Mouse (Mus musculus) lung, postnatal 4 days (tissue): Measurements from ENCODE around the gene Tectb.

Source experiments
- DNase-seq, 2 experiments: peaks; one replicate each; pipeline ENCODE4 v3.0.0; 2021

The Tectb gene

DNA sequence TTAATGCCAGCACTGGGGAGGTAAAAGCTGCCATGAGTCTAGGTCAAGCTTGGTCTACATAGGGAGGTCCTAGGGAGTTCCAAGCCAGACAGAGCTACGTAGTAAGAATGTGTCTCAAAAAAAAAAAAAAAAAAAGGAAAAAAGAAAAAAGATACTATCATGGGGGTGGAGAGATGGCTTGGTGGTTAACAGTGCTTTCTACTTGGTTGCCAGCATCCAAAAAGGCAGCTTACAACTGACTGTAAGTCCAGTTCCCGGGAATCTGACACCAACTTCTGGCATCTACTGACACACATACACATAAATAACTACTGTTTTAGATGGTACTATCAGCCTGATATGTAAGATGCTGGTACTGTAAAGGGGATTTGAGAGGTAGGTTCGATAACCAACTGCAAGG is 28.6 kb downstream of the Tectb start:
- no peak for DNase-seq

DNA sequence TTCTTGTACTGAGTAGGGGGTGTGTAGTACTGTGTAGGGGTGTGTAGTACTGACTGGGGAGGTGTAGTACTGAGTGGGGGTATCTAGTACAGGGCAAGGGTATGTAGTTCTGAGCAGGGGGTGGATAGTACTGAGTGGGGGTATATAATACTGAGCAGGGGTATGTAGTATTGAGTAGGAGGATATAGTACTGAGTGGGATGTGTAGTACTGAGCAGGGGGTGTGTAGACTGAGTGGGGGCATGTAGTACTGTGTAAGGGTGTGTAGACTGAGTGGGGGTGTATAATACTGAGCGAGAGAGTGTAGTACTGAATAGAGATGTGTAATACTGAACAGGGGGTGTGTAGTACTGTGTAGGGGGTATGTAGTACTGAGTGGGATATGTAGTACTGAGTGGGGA is 31.2 kb downstream of the Tectb start:
- DNase-seq = no peak

DNA sequence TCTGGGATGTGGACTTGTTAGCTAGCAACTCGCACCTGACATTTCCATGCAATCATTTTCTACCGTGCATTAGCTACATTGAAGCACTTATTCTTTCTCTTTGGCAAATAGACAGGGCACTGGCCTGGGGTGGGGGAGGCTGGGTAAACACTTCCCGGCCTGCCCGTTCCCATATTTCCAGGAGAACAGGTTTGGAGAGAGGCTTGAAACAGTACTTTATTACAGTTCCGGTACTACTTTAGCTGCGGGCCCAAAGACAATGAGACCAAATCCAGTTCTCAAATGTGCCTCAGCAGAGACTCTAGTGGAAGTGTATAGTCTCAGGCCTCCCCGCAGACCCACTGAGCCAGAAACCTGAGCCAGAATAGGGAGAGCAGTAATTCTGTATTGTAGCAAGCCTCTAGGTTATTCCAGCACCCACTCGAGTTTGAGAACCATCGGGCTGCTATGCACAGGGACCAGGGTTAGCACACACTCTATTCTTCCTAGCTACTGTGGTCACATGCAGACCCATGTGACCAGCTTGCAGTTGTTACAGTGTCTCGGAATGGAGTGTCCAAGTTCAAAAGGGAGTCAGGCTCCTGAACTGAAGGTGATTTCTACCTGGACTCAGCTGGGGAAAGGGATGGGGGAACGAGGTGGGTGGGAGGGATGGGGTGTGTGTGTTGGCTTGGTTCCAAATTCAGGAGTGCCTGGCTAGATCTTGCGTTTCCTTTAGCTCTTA is 33.2 kb downstream of the Tectb start:
- DNase-seq = peak; percentile 60 to 82

DNA sequence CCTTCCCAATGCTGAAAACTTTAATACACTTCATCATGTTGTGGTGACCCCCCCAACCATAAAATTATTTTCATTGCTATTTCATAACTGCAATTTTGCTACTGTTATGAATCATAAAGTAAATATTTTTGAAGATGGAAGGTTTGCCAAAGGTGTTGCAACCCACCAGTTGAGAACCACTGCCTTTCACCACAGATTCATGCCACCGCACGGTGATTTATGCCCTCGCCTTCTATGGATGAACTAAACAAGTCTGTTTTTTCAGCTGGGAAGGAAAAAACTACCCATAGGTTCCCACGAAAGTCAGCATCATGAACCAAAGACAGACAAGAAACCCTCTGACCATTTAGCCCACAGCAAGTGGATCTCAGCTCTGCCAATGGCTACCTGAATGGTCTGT is 36.3 kb downstream of the Tectb start:
- no peak for DNase-seq

DNA sequence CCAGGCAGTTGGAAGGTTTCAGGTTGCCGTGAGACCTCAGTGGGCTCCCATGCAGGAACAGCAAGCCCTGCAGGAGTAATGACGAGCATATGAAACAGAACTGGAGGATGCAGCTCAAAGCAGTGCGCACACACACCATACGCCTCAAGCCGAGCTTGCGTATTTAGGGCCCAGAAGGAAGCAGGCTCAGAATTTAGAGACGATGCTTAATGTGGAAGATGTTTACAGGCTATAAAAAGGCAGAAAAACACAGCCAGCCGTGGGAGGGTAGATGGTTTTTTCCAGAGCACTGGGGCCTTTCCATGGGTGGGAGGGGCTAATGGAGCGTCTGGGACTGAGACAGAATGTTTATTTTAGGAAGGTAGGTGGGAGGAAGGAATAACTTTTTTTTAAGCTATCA is 36.8 kb downstream of the Tectb start:
- no peak for DNase-seq

DNA sequence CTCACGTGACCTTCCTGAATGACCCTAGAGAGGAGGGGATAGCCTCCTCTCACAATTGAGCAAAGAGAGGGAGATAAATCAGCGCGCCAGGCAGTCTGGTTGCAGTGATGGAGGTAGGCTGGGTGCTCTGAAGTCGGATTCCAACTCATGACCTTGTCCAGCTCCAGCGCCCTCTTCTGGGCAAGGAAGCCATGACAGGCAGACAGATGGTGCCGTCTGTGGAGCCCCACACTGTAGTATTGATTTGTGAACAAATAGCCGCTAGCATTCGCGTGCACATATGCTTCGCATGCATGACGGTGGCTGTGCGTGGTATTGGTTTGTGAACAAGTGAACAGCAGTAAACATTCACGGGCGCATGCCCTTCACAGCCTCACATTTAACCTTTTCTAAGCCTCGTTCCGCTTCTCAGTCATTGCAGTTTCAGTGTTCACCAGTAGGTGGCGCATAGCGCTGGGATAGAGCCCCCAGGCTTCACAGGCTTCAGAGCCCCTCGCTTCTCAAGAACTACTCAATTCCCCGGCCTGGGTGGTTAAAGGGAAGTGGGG is 37.7 kb downstream of the Tectb start:
- peak; percentile 81 to 88 for DNase-seq

DNA sequence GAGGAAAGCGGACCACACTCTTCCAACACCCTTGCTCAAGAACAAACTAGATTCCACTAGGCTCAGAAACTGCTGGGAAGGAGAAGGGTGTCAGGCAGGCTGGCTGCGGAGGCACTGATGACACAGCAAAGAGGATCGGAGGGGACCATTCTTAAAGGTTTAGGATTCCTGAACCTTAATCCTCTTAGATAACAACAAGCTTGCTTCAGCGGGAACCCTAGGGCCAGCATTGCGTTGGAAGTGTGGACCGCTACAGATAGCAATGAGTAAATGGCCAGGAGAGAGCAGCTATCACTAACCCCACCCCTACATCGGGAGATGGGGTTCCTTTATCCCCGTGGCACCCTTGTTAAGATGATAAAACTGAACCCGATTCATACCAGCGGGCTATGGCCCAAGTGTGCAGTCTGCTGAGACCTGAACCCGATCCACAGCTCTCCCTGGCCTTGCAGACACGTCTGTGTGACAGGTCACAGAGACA is 38.2 kb downstream of the Tectb start:
- no peak for DNase-seq

DNA sequence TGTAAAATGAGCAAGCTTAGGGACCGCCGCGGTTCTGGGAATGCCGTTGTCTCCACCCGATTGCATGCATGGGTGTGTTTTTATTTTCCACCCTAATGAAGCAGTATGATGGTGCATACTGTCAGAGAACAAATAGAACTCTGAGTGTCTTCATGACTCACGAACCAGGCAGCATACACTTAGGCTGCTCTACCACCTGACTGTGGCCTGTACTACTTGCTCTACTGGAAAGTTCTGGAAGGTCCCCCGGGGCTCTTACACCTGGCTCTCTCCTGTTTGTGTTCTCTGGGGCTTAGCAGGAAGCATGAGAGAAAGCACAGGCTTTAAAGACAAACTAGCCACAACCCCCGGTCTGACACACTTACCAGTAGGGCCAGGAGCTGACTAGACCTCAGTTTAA is 38.8 kb downstream of the Tectb start:
- peak in 1 of 2 experiments; percentile 40 for DNase-seq

DNA sequence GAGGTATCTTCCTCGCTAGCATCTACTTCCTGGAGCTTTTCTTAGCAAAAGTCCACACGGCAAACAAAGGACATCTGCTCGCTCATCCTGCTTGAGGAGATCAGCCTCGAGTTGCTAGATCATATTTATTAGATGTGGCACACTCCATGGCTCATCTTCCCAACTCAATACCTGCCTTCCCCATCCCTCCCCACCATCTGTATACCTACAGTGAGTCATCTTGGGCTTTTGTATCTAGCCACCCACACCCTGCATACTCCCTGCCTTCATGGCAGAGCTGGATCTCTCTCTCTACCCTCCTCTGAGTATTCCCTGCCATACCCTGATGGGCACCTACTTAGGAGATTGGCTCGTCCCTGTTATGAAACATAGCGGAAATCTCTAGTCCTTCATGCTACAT is 40.7 kb downstream of the Tectb start:
- DNase-seq = no peak

DNA sequence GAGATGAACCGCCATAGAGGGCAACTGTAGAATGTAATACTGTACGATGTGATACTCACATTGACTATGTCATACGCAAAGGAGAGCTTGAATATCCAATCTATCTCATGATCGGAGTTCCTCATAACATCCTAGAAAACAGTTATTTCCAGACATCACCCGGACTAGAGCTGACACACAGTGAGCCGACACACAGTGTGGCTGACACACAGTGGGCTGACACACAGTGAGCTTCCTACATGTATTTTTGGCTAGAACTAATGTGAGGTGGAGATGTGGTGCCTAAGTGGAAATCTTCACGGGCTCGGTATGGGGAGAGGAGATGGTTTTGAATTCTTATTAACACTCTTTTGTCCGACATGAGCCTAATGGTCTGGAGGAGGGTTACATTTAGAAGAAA is 41.7 kb downstream of the Tectb start:
- no peak for DNase-seq

DNA sequence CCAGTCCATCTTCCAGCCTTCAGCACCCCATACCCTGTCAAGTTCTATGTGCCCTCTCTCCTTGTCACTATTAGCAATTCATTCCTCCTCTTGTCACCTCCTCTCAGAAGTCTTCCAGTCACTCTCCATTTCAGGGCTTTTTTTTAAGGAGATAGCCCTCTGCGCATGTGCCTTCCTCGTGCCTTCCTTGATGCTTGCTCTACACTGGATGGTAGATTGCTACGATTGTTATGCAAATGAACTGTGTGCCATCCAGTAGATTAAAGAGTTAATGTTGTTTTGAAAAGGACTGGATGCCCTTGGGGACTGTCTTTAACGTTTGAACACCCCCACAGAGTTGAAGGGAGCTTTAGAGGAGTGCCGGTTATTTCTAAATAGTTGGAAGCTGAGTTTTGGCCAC is 46.1 kb downstream of the Tectb start:
- DNase-seq = no peak

DNA sequence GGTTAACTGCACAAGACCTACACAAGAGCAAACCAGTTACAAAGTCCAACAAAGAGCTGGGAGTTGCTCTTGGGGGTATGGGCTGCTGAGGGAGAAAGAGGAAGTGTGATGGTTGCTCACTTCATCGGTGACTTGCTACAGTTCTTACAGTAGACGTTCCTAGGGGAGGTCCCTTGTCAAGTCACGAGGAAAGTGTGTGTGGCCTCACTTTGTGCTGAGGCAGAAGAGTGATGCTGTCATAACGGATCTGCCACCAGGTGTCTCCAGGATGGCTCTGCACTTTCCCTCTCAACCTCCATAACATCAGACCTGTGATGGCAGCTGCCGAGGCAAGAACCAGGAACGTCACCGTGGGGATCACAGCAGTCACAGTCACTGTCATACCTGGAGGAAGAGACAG is 46.6 kb downstream of the Tectb start:
- DNase-seq = no peak

DNA sequence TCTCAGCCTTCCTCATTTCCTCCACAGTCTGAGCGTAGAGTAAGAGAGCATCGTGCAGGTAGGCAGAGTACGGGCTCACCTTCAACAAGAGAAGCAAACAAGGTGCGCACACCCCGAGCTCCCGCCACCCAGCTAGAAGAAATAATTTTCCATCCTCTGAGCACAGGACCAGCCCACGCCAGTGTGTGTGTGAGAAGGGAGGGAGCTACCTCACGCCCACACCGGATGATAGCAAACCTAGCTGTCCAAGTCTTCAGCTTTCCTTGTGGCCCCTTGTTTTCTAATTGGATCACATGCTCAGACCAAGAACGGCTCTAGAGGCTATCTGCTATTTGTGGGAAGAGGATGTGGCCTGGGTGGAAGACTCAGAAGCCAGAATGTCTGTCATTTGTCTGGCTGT is 50.5 kb downstream of the Tectb start:
- DNase-seq = no peak

DNA sequence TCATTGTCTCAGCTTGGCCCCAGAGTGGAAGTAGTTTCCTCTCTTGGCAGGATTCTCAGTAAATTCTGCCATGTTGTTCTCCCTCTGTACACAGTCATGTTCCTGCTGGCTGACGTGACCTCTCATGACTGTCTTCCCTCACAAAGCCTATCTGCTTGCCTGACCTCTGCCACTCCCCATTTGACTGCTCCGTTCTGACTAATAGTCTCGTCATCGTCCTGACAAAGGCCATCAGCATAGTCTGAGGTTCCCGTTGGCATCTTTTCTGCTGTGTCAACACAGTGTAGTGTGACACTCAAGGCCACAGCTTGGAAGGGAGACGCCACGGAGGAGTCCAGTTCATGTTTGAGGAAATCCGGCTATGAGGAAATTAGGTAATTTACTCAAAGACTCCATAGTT is 51.6 kb downstream of the Tectb start:
- peak; percentile 57 for DNase-seq

DNA sequence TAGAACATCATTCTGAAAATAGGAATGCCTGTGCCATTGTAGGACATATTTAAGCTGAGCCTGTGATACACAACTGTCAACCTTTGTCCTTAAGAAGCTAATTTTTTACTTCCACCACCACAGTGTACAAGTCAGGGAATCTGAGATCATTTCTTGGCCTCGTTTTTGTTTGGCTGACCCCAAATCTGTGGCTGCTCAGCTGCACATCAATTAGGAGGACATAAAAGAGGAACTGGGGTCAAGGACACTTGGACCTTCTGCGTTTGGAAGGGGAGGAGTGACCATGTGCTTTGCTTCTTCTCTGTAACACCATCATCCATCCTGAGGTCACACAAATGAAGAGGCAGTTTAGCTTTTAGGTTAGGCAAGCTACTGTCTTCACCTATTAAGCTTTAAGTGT is 55.5 kb downstream of the Tectb start:
- no peak for DNase-seq

DNA sequence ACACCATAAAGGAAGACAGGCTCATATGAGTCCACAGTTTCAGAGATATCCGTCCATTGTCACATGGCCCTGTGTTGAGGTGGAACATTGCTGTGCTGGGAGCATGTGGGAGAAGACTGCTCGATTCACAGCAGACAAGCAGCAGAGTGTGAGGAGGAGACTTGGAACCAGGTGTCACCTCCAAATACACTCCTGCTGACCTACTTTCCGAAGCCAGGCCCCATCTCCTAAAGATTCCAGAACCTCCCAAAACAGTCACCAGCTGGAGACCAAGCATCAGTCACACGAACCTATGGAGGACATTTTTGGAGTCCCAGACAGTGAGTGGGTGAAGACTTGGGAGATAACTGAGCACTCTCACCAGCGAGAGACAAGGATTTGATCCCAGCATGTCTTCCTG is 56.0 kb downstream of the Tectb start:
- no peak for DNase-seq

DNA sequence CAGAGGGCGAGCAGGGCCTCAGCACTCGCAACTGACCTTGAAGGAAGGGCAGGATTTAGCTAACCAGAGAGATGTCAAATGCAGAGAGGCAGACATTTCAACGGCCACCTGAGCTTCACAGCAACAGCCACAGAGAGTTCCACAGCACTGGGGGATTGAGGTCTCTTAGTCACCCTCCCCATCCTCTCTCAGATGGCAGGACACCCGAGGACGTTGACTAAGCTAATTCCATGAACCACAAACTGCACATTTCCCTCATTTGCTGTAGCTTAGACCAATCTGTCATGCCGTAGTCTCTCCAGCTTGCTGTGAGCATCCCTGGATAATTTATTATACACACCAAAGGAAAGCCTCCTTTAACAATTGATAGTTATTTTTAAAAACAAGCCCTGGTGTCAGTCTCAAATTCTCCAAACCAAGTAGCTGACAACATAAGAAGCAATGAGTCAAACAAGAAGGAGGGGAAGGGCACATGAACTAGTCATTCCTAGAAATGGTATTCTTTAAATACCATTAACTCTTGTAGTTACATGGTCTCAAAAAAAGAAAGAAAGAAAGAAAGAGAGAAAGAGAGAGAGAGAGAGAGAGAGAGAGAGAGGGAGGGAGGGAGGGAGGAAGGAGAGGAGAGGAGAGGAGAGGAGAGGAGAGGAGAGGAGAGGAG is 59.4 kb downstream of the Tectb start:
- DNase-seq = no peak

DNA sequence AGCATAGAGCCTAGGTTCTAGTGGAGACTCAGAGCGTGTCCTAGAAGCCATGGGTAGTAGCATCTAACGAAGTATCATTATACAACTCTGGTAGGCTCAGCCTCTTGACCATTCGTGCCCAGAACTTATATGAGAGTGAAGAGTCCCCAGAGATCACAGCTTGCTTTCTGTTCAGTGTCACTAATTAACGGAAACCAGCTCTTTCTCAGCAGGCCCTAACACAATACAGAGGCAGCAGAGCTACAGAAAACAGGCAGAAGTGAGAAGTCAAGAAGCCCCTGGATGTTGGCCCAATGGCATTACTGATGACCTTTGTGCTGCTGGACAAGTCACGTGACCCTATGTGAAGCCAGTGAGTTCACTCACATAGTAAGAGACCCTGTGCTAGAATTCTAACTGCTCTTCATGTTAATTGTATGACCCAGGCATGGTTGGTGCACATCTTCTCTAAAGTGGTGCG is 60.7 kb downstream of the Tectb start, which contains the start of gene Gucy2g:
TSS of gene Gucy2g (minus strand) at position 51 of the 460 bp plus-strand sequence.
- DNase-seq = no peak

DNA sequence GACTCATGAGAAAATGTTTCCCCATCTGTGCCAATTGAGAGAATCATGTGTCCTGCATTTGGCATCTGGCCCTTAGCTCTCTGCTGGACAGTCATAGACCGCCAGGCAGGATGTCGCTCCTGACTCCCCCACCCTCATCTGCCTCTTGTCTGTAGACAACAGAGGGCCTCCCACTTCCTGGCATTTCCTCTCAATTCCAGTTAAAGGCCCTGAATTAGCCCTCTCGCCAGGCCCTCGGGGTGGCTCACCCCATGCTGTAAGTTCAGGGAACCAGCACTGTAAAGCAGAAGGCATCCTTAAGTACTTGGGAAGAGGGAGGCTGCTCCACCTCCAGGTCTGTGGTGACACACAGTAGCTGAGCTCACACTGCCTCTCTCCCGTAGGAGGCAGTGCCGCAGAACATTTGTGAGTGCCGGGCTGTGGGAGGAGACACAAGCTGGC is 64.3 kb downstream of the Tectb start:
- DNase-seq = peak; percentile 82 to 89
